Mouse (Mus musculus) gastrocnemius, postnatal 10 days (tissue): ENCODE results near the gene Rab5if. TPM values are rescaled to one million over a fixed set of nuclear protein-coding genes. Genes with fewer than 3 reads are reported as not detected.
"Not testable (repeated sequence)": the region's sequence is repeated elsewhere in the genome, so short reads cannot be mapped to it uniquely, and the experiment has no call there.

Experiments
- DNase-seq: peaks from one replicate; pipeline ENCODE4 v3.0.0; 2021; ENCODE audit warnings: mixed read lengths
- total RNA-seq, 2 experiments: library from RNA; stranded (reverse); gene quantifications; 2 replicates each; pipeline ENCODE4 v1.2.3; 2021

The Rab5if gene
- total RNA-seq, 2 experiments from 2014 or later, result 75.3 to 79.5 TPM

GRCm38 (mm10) chr2:156887017-156887416, 24.1 kb downstream of the Rab5if start, which contains the start of gene Sla2:
Gene Sla2 (minus strand): TSS chr2:156887192.
- DNase-seq, result no peak

GRCm38 (mm10) chr2:156888490-156888889, 25.6 kb downstream of the Rab5if start:
- no peak for DNase-seq

- no peak for DNase-seq
Measured at GRCm38 (mm10) chr2:156892240-156892639, 29.3 kb downstream of the Rab5if start.

- DNase-seq, result no peak
Measured at GRCm38 (mm10) chr2:156892821-156893220, 29.9 kb downstream of the Rab5if start.

- no peak for DNase-seq
Measured at GRCm38 (mm10) chr2:156894496-156895265, 31.8 kb downstream of the Rab5if start.

- no peak for DNase-seq
Measured at GRCm38 (mm10) chr2:156896384-156896914, 33.5 kb downstream of the Rab5if start.

GRCm38 (mm10) chr2:156897034-156897433, 34.1 kb downstream of the Rab5if start:
- DNase-seq, result no peak

- DNase-seq, result no peak
Measured at GRCm38 (mm10) chr2:156898374-156898773, 35.4 kb downstream of the Rab5if start.

GRCm38 (mm10) chr2:156899184-156899583, 36.3 kb downstream of the Rab5if start:
- DNase-seq, result no peak

GRCm38 (mm10) chr2:156901344-156901743, 38.4 kb downstream of the Rab5if start:
- no peak for DNase-seq

- no peak for DNase-seq
Measured at GRCm38 (mm10) chr2:156901883-156902282, 39.0 kb downstream of the Rab5if start.

GRCm38 (mm10) chr2:156902411-156902810, 39.5 kb downstream of the Rab5if start:
- DNase-seq, result not testable (repeated sequence)

GRCm38 (mm10) chr2:156903367-156903766, 40.4 kb downstream of the Rab5if start:
- DNase-seq, result no peak

GRCm38 (mm10) chr2:156904976-156905717, 42.2 kb downstream of the Rab5if start:
- peak; percentile 67 for DNase-seq

GRCm38 (mm10) chr2:156905931-156906330, 43.0 kb downstream of the Rab5if start:
- not testable (repeated sequence) for DNase-seq

- DNase-seq, result no peak
Measured at GRCm38 (mm10) chr2:156913191-156913590, 50.3 kb downstream of the Rab5if start.

GRCm38 (mm10) chr2:156915559-156915958, 52.6 kb downstream of the Rab5if start:
- DNase-seq, result no peak

GRCm38 (mm10) chr2:156916419-156917125, 53.6 kb downstream of the Rab5if start:
- DNase-seq, result no peak

- no peak for DNase-seq
Measured at GRCm38 (mm10) chr2:156918562-156918961, 55.6 kb downstream of the Rab5if start.

GRCm38 (mm10) chr2:156919191-156919590, 56.3 kb downstream of the Rab5if start:
- DNase-seq, result not testable (repeated sequence)

- no peak for DNase-seq
Measured at GRCm38 (mm10) chr2:156919796-156920195, 56.9 kb downstream of the Rab5if start.

GRCm38 (mm10) chr2:156923057-156923456, 60.1 kb downstream of the Rab5if start:
- no peak for DNase-seq
